Mouse (Mus musculus): Measurements from ENCODE around the gene Arhgef17. TPM values are rescaled to one million over a fixed set of nuclear protein-coding genes. Genes with fewer than 3 reads are reported as not detected.

The Arhgef17 gene
- polyA plus RNA-seq, 1 experiment from 2014 or later = 6.4 TPM

GRCm38 (mm10) chr7:100879595-100879994 is 52.3 kb downstream of the Arhgef17 start:
- Histone ChIP-seq H3K4me3 (no peak overlapping the region), H3K27me3 (ENCODE audit: low read depth, poor library complexity, severe bottlenecking) (no peaks in the 10 kb centered on the region), H3K9me3 (replicated peaks) (no peaks in the 10 kb centered on the region), H3K4me1 (peaks cover 9% of the 10 kb centered on the region), H3K27ac (replicated peaks) (peak overlapping the region; percentile 84), H3K36me3 (peaks cover 100% of the 10 kb centered on the region)
- WGBS = 17% methylated on average over 20 of the region's 20 CpGs
- peak; percentile 81 for DNase-seq (ENCODE audit: low spot score)

- H3K27ac ChIP-seq (replicated peaks) = no peak overlapping the region
- peaks cover 9% of the 10 kb centered on the region for H3K4me1 ChIP-seq
- H3K36me3 ChIP-seq = peaks cover 100% of the 10 kb centered on the region
- no peaks in the 10 kb centered on the region for H3K9me3 ChIP-seq (replicated peaks)
- H3K4me3 ChIP-seq = no peak overlapping the region
- no peaks in the 10 kb centered on the region for H3K27me3 ChIP-seq (ENCODE audit: low read depth, poor library complexity, severe bottlenecking)
- WGBS = 92% methylated on average over 9 of the region's 9 CpGs
- DNase-seq (ENCODE audit: low spot score) = no peak
Observed at GRCm38 (mm10) chr7:100876771-100877170, 55.1 kb downstream of the Arhgef17 start.

GRCm38 (mm10) chr7:100876293-100876692 is 55.6 kb downstream of the Arhgef17 start:
- peaks cover 9% of the 10 kb centered on the region for H3K4me1 ChIP-seq
- H3K4me3 ChIP-seq = no peak overlapping the region
- H3K27ac ChIP-seq (replicated peaks) = no peak overlapping the region
- 92% methylated on average over 13 of the region's 13 CpGs for WGBS
- no peaks in the 10 kb centered on the region for H3K27me3 ChIP-seq (ENCODE audit: low read depth, poor library complexity, severe bottlenecking)
- peaks cover 100% of the 10 kb centered on the region for H3K36me3 ChIP-seq
- no peaks in the 10 kb centered on the region for H3K9me3 ChIP-seq (replicated peaks)
- no peak for DNase-seq (ENCODE audit: low spot score)

- peaks cover 9% of the 10 kb centered on the region for H3K4me1 ChIP-seq
- no peaks in the 10 kb centered on the region for H3K27me3 ChIP-seq (ENCODE audit: low read depth, poor library complexity, severe bottlenecking)
- no peak for DNase-seq (ENCODE audit: low spot score)
- no peak overlapping the region for H3K4me3 ChIP-seq
- H3K36me3 ChIP-seq = peaks cover 98% of the 10 kb centered on the region
- WGBS = 75% methylated on average over 1 of the region's 1 CpGs
- no peaks in the 10 kb centered on the region for H3K9me3 ChIP-seq (replicated peaks)
- no peak overlapping the region for H3K27ac ChIP-seq (replicated peaks)
Observed at GRCm38 (mm10) chr7:100875822-100876221, 56.1 kb downstream of the Arhgef17 start.

- Histone ChIP-seq H3K9me3 (replicated peaks) (no peaks in the 10 kb centered on the region), H3K36me3 (peaks cover 75% of the 10 kb centered on the region)
- 95% methylated on average over 13 of the region's 13 CpGs for WGBS
Observed at GRCm38 (mm10) chr7:100873197-100873596, 58.7 kb downstream of the Arhgef17 start.

GRCm38 (mm10) chr7:100871892-100872291 is 60.0 kb downstream of the Arhgef17 start:
- Histone ChIP-seq H3K4me1 (no peaks in the 10 kb centered on the region), H3K27ac (replicated peaks) (no peak overlapping the region), H3K4me3 (no peak overlapping the region), H3K36me3 (peaks cover 62% of the 10 kb centered on the region), H3K9me3 (replicated peaks) (no peaks in the 10 kb centered on the region), H3K27me3 (ENCODE audit: low read depth, poor library complexity, severe bottlenecking) (no peaks in the 10 kb centered on the region)
- no peak for DNase-seq (ENCODE audit: low spot score)
- 91% methylated on average over 5 of the region's 5 CpGs for WGBS

More at GRCm38 (mm10) chr7:100873197-100873596, 58.7 kb downstream of the Arhgef17 start:
- no peak overlapping the region for H3K27ac ChIP-seq (replicated peaks)
- H3K27me3 ChIP-seq (ENCODE audit: low read depth, poor library complexity, severe bottlenecking) = no peaks in the 10 kb centered on the region
- no peak for DNase-seq (ENCODE audit: low spot score)
- H3K4me1 ChIP-seq = no peaks in the 10 kb centered on the region
- no peak overlapping the region for H3K4me3 ChIP-seq

GRCm38 (mm10) chr7:100871355-100871754 is 60.6 kb downstream of the Arhgef17 start:
- 94% methylated on average over 4 of the region's 4 CpGs for WGBS
- no peak overlapping the region for H3K27ac ChIP-seq (replicated peaks)
- no peaks in the 10 kb centered on the region for H3K27me3 ChIP-seq (ENCODE audit: low read depth, poor library complexity, severe bottlenecking)
- H3K36me3 ChIP-seq = peaks cover 57% of the 10 kb centered on the region
- H3K4me3 ChIP-seq = no peak overlapping the region
- no peak for DNase-seq (ENCODE audit: low spot score)
- no peaks in the 10 kb centered on the region for H3K4me1 ChIP-seq
- no peaks in the 10 kb centered on the region for H3K9me3 ChIP-seq (replicated peaks)

GRCm38 (mm10) chr7:100869877-100870629 is 61.9 kb downstream of the Arhgef17 start:
- H3K27ac ChIP-seq (replicated peaks) = no peak overlapping the region
- peaks cover 44% of the 10 kb centered on the region for H3K36me3 ChIP-seq
- H3K4me3 ChIP-seq = no peak overlapping the region
- DNase-seq (ENCODE audit: low spot score) = no peak
- WGBS = 89% methylated on average over 8 of the region's 8 CpGs
- H3K9me3 ChIP-seq (replicated peaks) = no peaks in the 10 kb centered on the region
- no peaks in the 10 kb centered on the region for H3K27me3 ChIP-seq (ENCODE audit: low read depth, poor library complexity, severe bottlenecking)
- no peaks in the 10 kb centered on the region for H3K4me1 ChIP-seq

GRCm38 (mm10) chr7:100868551-100868950 is 63.4 kb downstream of the Arhgef17 start:
- no peak for DNase-seq (ENCODE audit: low spot score)
- no peaks in the 10 kb centered on the region for H3K9me3 ChIP-seq (replicated peaks)
- H3K36me3 ChIP-seq = peaks cover 29% of the 10 kb centered on the region
- H3K27ac ChIP-seq (replicated peaks) = no peak overlapping the region
- WGBS = 74% methylated on average over 4 of the region's 4 CpGs
- H3K27me3 ChIP-seq (ENCODE audit: low read depth, poor library complexity, severe bottlenecking) = no peaks in the 10 kb centered on the region
- no peaks in the 10 kb centered on the region for H3K4me1 ChIP-seq
- H3K4me3 ChIP-seq = no peak overlapping the region

GRCm38 (mm10) chr7:100867561-100867960 is 64.3 kb downstream of the Arhgef17 start:
- Histone ChIP-seq H3K36me3 (peaks cover 19% of the 10 kb centered on the region), H3K4me3 (no peak overlapping the region), H3K27me3 (ENCODE audit: low read depth, poor library complexity, severe bottlenecking) (no peaks in the 10 kb centered on the region), H3K27ac (replicated peaks) (no peak overlapping the region), H3K4me1 (peaks cover 4% of the 10 kb centered on the region), H3K9me3 (replicated peaks) (no peaks in the 10 kb centered on the region)
- WGBS = 50% methylated on average over 2 of the region's 2 CpGs
- DNase-seq (ENCODE audit: low spot score) = no peak

GRCm38 (mm10) chr7:100866675-100867074 is 65.2 kb downstream of the Arhgef17 start:
- no peaks in the 10 kb centered on the region for H3K9me3 ChIP-seq (replicated peaks)
- peaks cover 10% of the 10 kb centered on the region for H3K36me3 ChIP-seq
- peaks cover 13% of the 10 kb centered on the region for H3K4me1 ChIP-seq
- DNase-seq (ENCODE audit: low spot score) = peak; percentile 63
- WGBS = 25% methylated on average over 3 of the region's 3 CpGs
- H3K27me3 ChIP-seq (ENCODE audit: low read depth, poor library complexity, severe bottlenecking) = no peaks in the 10 kb centered on the region
- H3K27ac ChIP-seq (replicated peaks) = no peak overlapping the region
- H3K4me3 ChIP-seq = no peak overlapping the region

GRCm38 (mm10) chr7:100862828-100863638 is 68.9 kb downstream of the Arhgef17 start, which contains the start of gene Relt:
Gene Relt (minus strand): TSS chr7:100863446.
- WGBS = under 1% methylated on average over 91 of the region's 91 CpGs
- Histone ChIP-seq H3K36me3 (no peaks in the 10 kb centered on the region), H3K4me3 (peak within 1 kb of the TSS; percentile 87), H3K9me3 (replicated peaks) (no peaks in the 10 kb centered on the region), H3K4me1 (peaks cover 31% of the 10 kb centered on the region), H3K27ac (replicated peaks) (peak within 1 kb of the TSS; percentile 90), H3K27me3 (ENCODE audit: low read depth, poor library complexity, severe bottlenecking) (no peaks in the 10 kb centered on the region)
- peak; percentile 98 for DNase-seq (ENCODE audit: low spot score)

GRCm38 (mm10) chr7:100862353-100862752 is 69.6 kb downstream of the Arhgef17 start:
- peak overlapping the region; percentile 87 for H3K4me3 ChIP-seq
- 9% methylated on average over 4 of the region's 4 CpGs for WGBS
- H3K27me3 ChIP-seq (ENCODE audit: low read depth, poor library complexity, severe bottlenecking) = no peaks in the 10 kb centered on the region
- H3K9me3 ChIP-seq (replicated peaks) = no peaks in the 10 kb centered on the region
- peak; percentile 21 for DNase-seq (ENCODE audit: low spot score)
- no peaks in the 10 kb centered on the region for H3K36me3 ChIP-seq
- H3K27ac ChIP-seq (replicated peaks) = peak overlapping the region; percentile 90
- peaks cover 31% of the 10 kb centered on the region for H3K4me1 ChIP-seq
